Mouse (Mus musculus) forebrain, embryonic 13.5 days (tissue): ENCODE results near the gene Thsd7a. TPM values are rescaled to one million over a fixed set of nuclear protein-coding genes. Genes with fewer than 3 reads are reported as not detected.
A peak's percentile ranks its signal among the peaks of the same experiment; 100 is the strongest.

Source experiments
- ATAC-seq: fragments of 200-750 bp; cut with Nextera tagmentation; 2 replicates; pipeline ENCODE4 v1.8.0; 2017
- H3K27ac ChIP-seq: fragments of 300-500 bp; sonication (generic); 2 replicates; pipeline ENCODE4 v1.5.1; 2015; ENCODE audit warnings: inconsistent platforms, mild to moderate bottlenecking, moderate library complexity
- H3K27me3 ChIP-seq: fragments of 300-500 bp; sonication (generic); 2 replicates; pipeline ENCODE4 v1.6.1; 2015; ENCODE audit warnings: mild to moderate bottlenecking, inconsistent platforms
- H3K36me3 ChIP-seq: fragments of 300-500 bp; sonication (generic); 2 replicates; pipeline ENCODE4 v1.6.1; 2015; ENCODE audit warnings: mild to moderate bottlenecking, inconsistent platforms; ENCODE audit not compliant: poor library complexity, severe bottlenecking
- H3K4me1 ChIP-seq: fragments of 300-500 bp; sonication (generic); 2 replicates; pipeline ENCODE4 v1.6.1; 2015; ENCODE audit warnings: inconsistent platforms
- H3K4me2 ChIP-seq: fragments of 300-500 bp; sonication (generic); 2 replicates; pipeline ENCODE4 v1.6.1; 2015; ENCODE audit warnings: inconsistent platforms, mild to moderate bottlenecking, moderate library complexity
- H3K4me3 ChIP-seq: fragments of 300-500 bp; sonication (generic); 2 replicates; pipeline ENCODE4 v1.5.1; 2015; ENCODE audit warnings: mild to moderate bottlenecking, inconsistent platforms
- H3K9ac ChIP-seq: fragments of 300-500 bp; sonication (generic); 2 replicates; pipeline ENCODE4 v1.6.1; 2015; ENCODE audit warnings: mild to moderate bottlenecking, inconsistent platforms
- H3K9me3 ChIP-seq: fragments of 300-500 bp; sonication (generic); replicated peaks from 2 replicates; pipeline ENCODE4 v1.6.1; 2016; ENCODE audit warnings: inconsistent platforms
- WGBS: fragments of 180-500 bp; shearing (Covaris S2); methylation state at CpG from one replicate; pipeline ENCODE4 v1.1.7; 2015; 5-methylcytosine and 5-hydroxymethylcytosine counted together
- polyA plus RNA-seq: library from polyadenylated mRNA; unstranded; fragments of >200 nt; fragmentation: Nextera tagmentation; extraction: Ambion mirVana; gene quantifications from 2 replicates; pipeline ENCODE4 v1.2.1, GENCODE M21; 2015

Thsd7a gene
- 13.4 and 15.5 TPM in 2 replicates for polyA plus RNA-seq

GRCm38 (mm10) chr6:12748787-12749530, at the start of gene Thsd7a:
Gene Thsd7a, minus strand, starts transcription at chr6:12749410.
- H3K4me1 ChIP-seq = peaks cover 14% of the 10 kb centered on the region
- H3K27me3 ChIP-seq = peaks cover 9% of the 10 kb centered on the region; the same call in 1 of the 2 replicates
- peak within 1 kb of the TSS; percentile 63 for H3K4me3 ChIP-seq
- H3K9ac ChIP-seq = peak within 1 kb of the TSS; percentile 76
- no peaks in the 10 kb centered on the region for H3K36me3 ChIP-seq
- peak; percentile 92 for ATAC-seq
- no peaks in the 10 kb centered on the region for H3K9me3 ChIP-seq
- peak within 1 kb of the TSS; percentile 90 for H3K4me2 ChIP-seq
- H3K27ac ChIP-seq = peak within 1 kb of the TSS; percentile 87
- WGBS = under 1% methylated on average over 56 of the region's 56 CpGs

GRCm38 (mm10) chr6:12787129-12787528, 37.9 kb upstream of the Thsd7a start:
- ATAC-seq = no peak
- 75% methylated on average over 2 of the region's 2 CpGs for WGBS
- Histone ChIP-seq H3K27ac (no peak overlapping the region), H3K36me3 (no peaks in the 10 kb centered on the region), H3K9me3 (no peaks in the 10 kb centered on the region), H3K27me3 (no peaks in the 10 kb centered on the region), H3K4me3 (no peak overlapping the region), H3K4me2 (no peak overlapping the region), H3K9ac (no peak overlapping the region), H3K4me1 (no peaks in the 10 kb centered on the region)

- Histone ChIP-seq H3K4me1 (no peaks in the 10 kb centered on the region), H3K4me2 (no peak overlapping the region), H3K27me3 (no peaks in the 10 kb centered on the region), H3K9me3 (no peaks in the 10 kb centered on the region), H3K9ac (no peak overlapping the region), H3K4me3 (no peak overlapping the region), H3K36me3 (no peaks in the 10 kb centered on the region), H3K27ac (no peak overlapping the region)
- no peak for ATAC-seq
- 73% methylated on average over 2 of the region's 2 CpGs for WGBS
Measured at GRCm38 (mm10) chr6:12786378-12786982, 37.3 kb upstream of the Thsd7a start.

GRCm38 (mm10) chr6:12784918-12785618, 35.9 kb upstream of the Thsd7a start:
- Histone ChIP-seq H3K9me3 (no peaks in the 10 kb centered on the region), H3K27ac (no peak overlapping the region), H3K4me3 (no peak overlapping the region), H3K4me2 (no peak overlapping the region), H3K27me3 (no peaks in the 10 kb centered on the region), H3K36me3 (no peaks in the 10 kb centered on the region), H3K9ac (no peak overlapping the region), H3K4me1 (no peaks in the 10 kb centered on the region)
- ATAC-seq = peak; percentile 57; the same call in 1 of the 2 replicates
- WGBS = 60% methylated on average over 8 of the region's 8 CpGs

DNA sequence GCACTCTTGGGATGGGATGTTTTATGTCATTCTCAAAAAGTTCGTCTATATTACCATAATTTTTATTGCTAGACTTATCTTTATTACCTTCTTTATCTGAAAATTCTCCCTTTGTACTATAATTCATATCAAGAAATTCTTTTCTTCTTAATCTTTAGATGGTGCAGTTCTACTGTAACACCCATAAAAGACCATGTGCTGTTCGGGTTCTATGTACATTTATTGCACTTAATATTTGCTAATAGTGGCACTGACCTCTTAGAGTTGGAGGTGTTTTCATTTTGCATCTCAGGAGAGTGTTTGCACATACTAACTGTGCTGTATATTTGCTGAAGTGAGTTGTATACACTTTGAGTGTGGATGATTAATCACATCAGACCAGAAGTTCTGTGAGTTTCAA, 23.6 kb upstream of the Thsd7a start:
- Histone ChIP-seq H3K27me3 (no peaks in the 10 kb centered on the region), H3K4me3 (no peak overlapping the region), H3K27ac (no peak overlapping the region), H3K36me3 (no peaks in the 10 kb centered on the region), H3K9ac (no peak overlapping the region), H3K4me2 (no peak overlapping the region), H3K4me1 (no peaks in the 10 kb centered on the region), H3K9me3 (no peaks in the 10 kb centered on the region)
- 79% methylated on average over 2 of the region's 2 CpGs for WGBS
- ATAC-seq = no peak

DNA sequence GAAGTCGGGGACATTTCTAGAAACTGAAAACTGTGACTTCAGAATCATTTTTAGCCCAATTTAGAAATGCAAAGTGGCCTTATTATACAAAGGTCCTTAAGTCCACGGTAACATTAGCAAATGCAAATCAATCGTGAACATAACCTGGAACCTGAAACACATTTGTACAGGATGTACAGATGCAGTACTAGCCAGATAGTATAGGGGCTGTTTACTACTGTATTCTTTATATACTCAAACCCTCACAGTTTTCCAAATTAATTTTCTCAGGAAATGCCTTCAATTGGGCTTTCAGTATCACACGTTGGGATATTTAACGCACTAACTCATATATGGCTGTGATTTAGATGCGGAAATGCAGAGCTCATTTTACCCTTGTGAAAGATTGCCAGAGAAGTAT, 16.0 kb upstream of the Thsd7a start:
- ATAC-seq = no peak
- no peak overlapping the region for H3K4me2 ChIP-seq

DNA sequence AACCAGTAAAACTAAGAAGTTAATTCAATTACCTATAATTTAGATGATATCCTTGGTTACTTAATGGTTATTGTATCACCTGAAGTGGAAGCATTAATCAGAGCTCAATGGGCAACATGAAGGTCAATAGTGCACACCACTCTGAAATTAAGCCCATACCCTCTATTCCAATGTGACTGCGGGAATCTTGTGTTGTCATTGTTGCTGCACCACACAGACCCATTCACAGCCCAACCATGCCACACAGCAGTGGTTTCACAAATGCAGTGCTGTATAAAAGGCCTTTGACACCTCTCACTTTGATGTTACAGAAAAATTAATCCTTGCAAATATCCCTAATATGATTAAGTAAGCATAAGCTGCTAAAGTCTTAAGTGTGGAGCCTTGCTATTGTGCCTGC, 15.4 kb upstream of the Thsd7a start:
- H3K27ac ChIP-seq = no peak overlapping the region
- no peak for ATAC-seq
- H3K4me1 ChIP-seq = no peaks in the 10 kb centered on the region

More for the DNA sequence above, 16.0 kb upstream of the Thsd7a start:
- no peaks in the 10 kb centered on the region for H3K27me3 ChIP-seq
- no peaks in the 10 kb centered on the region for H3K4me1 ChIP-seq
- no peaks in the 10 kb centered on the region for H3K9me3 ChIP-seq
- no peaks in the 10 kb centered on the region for H3K36me3 ChIP-seq
- WGBS = 74% methylated on average over 6 of the region's 6 CpGs
- H3K9ac ChIP-seq = no peak overlapping the region
- H3K4me3 ChIP-seq = no peak overlapping the region
- no peak overlapping the region for H3K27ac ChIP-seq

DNA sequence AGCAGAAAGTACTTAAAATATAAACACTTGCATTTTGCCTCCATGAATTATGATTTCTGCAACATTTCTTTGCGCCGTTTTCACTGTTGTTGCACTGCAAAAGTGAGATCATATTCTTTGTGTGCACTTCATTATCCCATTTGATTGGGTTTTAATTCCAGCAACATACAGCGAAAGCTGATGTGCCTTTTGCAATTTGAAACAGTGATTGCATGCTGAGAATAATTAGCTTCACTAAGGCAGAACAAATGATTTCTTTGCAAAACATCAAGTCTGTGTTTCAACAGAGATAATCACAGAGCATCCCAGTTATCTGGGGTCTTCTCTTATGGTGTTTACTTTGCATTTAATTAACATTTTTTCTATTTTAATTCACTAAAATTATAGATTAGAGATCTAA, 14.6 kb upstream of the Thsd7a start:
- Histone ChIP-seq H3K4me2 (no peak overlapping the region), H3K36me3 (no peaks in the 10 kb centered on the region), H3K9me3 (no peaks in the 10 kb centered on the region), H3K4me3 (no peak overlapping the region), H3K27ac (no peak overlapping the region), H3K9ac (no peak overlapping the region), H3K27me3 (no peaks in the 10 kb centered on the region), H3K4me1 (no peaks in the 10 kb centered on the region)
- 72% methylated on average over 3 of the region's 3 CpGs for WGBS
- ATAC-seq = no peak

More for the DNA sequence above, 15.4 kb upstream of the Thsd7a start:
- Histone ChIP-seq H3K9ac (no peak overlapping the region), H3K4me2 (no peak overlapping the region), H3K36me3 (no peaks in the 10 kb centered on the region), H3K9me3 (no peaks in the 10 kb centered on the region), H3K4me3 (no peak overlapping the region), H3K27me3 (no peaks in the 10 kb centered on the region)
- WGBS = 17% methylated on average over 1 of the region's 1 CpGs

DNA sequence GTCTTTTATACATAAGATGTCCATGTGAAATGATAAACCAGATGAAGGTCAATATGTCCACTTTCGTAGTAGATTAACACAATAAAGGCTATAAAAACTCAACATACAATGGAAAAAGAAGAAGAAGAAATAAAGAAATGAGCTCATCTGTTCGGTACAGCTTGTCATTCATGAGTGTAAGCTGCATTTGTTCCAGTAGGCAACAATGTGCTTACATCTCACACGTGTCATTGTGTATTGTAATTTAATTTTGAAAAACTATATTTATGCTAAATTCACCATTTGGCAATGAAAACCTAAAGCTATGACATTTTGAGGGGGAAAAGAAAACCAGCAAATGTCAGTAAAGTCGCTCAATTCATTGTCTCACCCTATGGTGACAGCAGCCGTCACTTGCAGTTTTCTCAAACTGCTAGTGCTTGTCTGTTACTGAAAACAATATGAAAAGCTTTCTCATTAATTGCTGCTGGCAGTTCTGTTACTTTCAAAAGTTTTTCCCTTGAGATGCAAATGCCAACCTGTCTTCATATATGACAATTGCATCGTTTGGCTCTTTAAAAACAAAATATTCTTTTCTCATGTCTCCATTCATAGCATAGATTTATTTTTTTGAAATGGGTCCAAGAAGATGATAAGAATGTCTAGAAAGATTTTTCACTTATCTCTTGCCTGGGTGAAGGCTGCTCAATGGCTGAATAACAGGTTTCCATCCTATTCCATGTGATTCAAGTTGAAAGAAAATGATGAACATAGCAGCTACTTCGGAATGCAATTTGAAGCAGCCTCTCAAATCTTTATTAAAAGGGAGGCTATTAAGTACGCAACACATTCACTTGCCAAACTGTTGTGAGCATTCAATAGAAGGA, 10.4 kb upstream of the Thsd7a start:
- Histone ChIP-seq H3K9me3 (no peaks in the 10 kb centered on the region; the same call in 1 of the 2 replicates), H3K27me3 (no peaks in the 10 kb centered on the region), H3K4me2 (no peak overlapping the region), H3K4me3 (no peak overlapping the region), H3K9ac (no peak overlapping the region), H3K36me3 (no peaks in the 10 kb centered on the region), H3K4me1 (no peaks in the 10 kb centered on the region), H3K27ac (no peak overlapping the region)
- no peak for ATAC-seq
- 71% methylated on average over 8 of the region's 8 CpGs for WGBS

- H3K4me3 ChIP-seq = no peak overlapping the region
- H3K4me2 ChIP-seq = no peak overlapping the region
- peaks cover 14% of the 10 kb centered on the region for H3K4me1 ChIP-seq
- no peak overlapping the region for H3K9ac ChIP-seq
- peaks cover 6% of the 10 kb centered on the region; the same call in 1 of the 2 replicates for H3K27me3 ChIP-seq
- no peaks in the 10 kb centered on the region for H3K36me3 ChIP-seq
- H3K27ac ChIP-seq = no peak overlapping the region
- no peak for ATAC-seq
- no peaks in the 10 kb centered on the region; the same call in 1 of the 2 replicates for H3K9me3 ChIP-seq
Measured at GRCm38 (mm10) chr6:12752297-12752696, 3.1 kb upstream of the Thsd7a start.

DNA sequence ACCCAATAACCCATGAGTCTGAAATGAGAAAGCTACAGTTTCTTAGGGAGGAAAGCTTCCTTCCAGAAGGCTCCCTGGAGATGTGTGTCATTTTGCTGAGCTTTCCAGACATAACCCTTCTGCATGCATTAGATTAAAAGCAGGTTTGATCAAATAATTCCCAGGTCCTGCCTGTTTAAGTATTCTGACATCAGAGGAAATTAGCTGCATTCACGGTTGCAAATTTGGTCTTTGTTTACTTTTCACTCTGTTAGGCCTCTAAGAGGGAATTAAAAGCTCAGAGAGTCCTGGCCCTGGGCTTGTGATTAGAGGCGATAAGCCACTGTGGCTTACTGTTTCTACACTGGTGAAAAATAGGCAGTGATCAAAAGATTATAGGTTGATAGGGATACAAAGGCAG, 1.2 kb upstream of the Thsd7a start:
- no peaks in the 10 kb centered on the region for H3K36me3 ChIP-seq
- 1% methylated on average over 2 of the region's 2 CpGs for WGBS
- peaks cover 14% of the 10 kb centered on the region for H3K4me1 ChIP-seq
- H3K4me2 ChIP-seq = no peak overlapping the region
- peak; percentile 6; the same call in 1 of the 2 replicates for ATAC-seq
- no peak overlapping the region for H3K4me3 ChIP-seq
- no peak overlapping the region for H3K27ac ChIP-seq
- H3K9ac ChIP-seq = no peak overlapping the region
- H3K27me3 ChIP-seq = peaks cover 9% of the 10 kb centered on the region; the same call in 1 of the 2 replicates
- H3K9me3 ChIP-seq = no peaks in the 10 kb centered on the region
